Mouse (Mus musculus) bone marrow macrophage, adult 2 months (primary cell): ENCODE results near the gene Tnfsf13b. TPM values are rescaled to one million over a fixed set of nuclear protein-coding genes. Genes with fewer than 3 reads are reported as not detected.

ENCODE experiments used
- H3K27ac ChIP-seq: 2 replicates; pipeline ENCODE4 v1.5.1; 2012; ENCODE audit warnings: low read depth, low read length; ENCODE audit not compliant: insufficient read depth
- H3K4me1 ChIP-seq: 2 replicates; pipeline ENCODE4 v1.6.1; 2012; ENCODE audit warnings: low read length; ENCODE audit not compliant: control insufficient read depth, insufficient read depth
- H3K4me3 ChIP-seq: 2 replicates; pipeline ENCODE4 v1.5.1; 2012; ENCODE audit warnings: mild to moderate bottlenecking, low read length, moderate library complexity; ENCODE audit not compliant: insufficient read depth
- CTCF ChIP-seq: IDR thresholded peaks from 2 replicates; pipeline ENCODE4 v1.5.1; 2012; ENCODE audit warnings: low read depth, mild to moderate bottlenecking, low read length, moderate library complexity
- POLR2A ChIP-seq: IDR thresholded peaks from 2 replicates; pipeline ENCODE4 v1.6.1; 2012; ENCODE audit warnings: mild to moderate bottlenecking, low read depth, low read length, borderline replicate concordance
- polyA plus RNA-seq: library from polyadenylated mRNA; stranded (reverse); fragments of >200 nt; gene quantifications from 2 replicates; pipeline ENCODE4 v1.2.4, GENCODE M21; 2012; ENCODE audit not compliant: missing spikeins, insufficient read depth, insufficient read length

Tnfsf13b gene
- polyA plus RNA-seq, 1 experiment: 5.8 TPM

GRCm38 (mm10) chr8:10031177-10031576, 24.9 kb downstream of the Tnfsf13b start:
- Histone ChIP-seq H3K27ac (peak overlapping the region; percentile 75), H3K4me3 (peak overlapping the region; percentile 26), H3K4me1 (peaks cover 35% of the 10 kb centered on the region)
- no peak for TF ChIP-seq CTCF
- no peak for TF ChIP-seq POLR2A

- no peaks in the 10 kb centered on the region for H3K4me1 ChIP-seq
- TF ChIP-seq POLR2A: no peak
- no peak for TF ChIP-seq CTCF
- no peak overlapping the region for H3K27ac ChIP-seq
- H3K4me3 ChIP-seq: no peak overlapping the region
Measured at GRCm38 (mm10) chr8:10040866-10041265, 34.6 kb downstream of the Tnfsf13b start.

- Histone ChIP-seq H3K4me3 (no peak overlapping the region), H3K27ac (no peak overlapping the region), H3K4me1 (no peaks in the 10 kb centered on the region)
- TF ChIP-seq CTCF (no peak), POLR2A (no peak)
Measured at GRCm38 (mm10) chr8:10043842-10044510, 37.7 kb downstream of the Tnfsf13b start.

GRCm38 (mm10) chr8:10045743-10046142, 39.5 kb downstream of the Tnfsf13b start:
- Histone ChIP-seq H3K4me3 (no peak overlapping the region), H3K27ac (no peak overlapping the region), H3K4me1 (no peaks in the 10 kb centered on the region)
- no peak for TF ChIP-seq POLR2A
- no peak for TF ChIP-seq CTCF

GRCm38 (mm10) chr8:10049162-10049561, 42.9 kb downstream of the Tnfsf13b start:
- Histone ChIP-seq H3K27ac (no peak overlapping the region), H3K4me3 (no peak overlapping the region), H3K4me1 (peaks cover 8% of the 10 kb centered on the region)
- TF ChIP-seq CTCF (no peak), POLR2A (no peak)

GRCm38 (mm10) chr8:10051576-10051975, 45.3 kb downstream of the Tnfsf13b start:
- H3K4me3 ChIP-seq: no peak overlapping the region
- TF ChIP-seq POLR2A (no peak), CTCF (no peak)
- H3K27ac ChIP-seq: no peak overlapping the region
- H3K4me1 ChIP-seq: peaks cover 8% of the 10 kb centered on the region

- Histone ChIP-seq H3K27ac (no peak overlapping the region), H3K4me1 (peaks cover 8% of the 10 kb centered on the region), H3K4me3 (no peak overlapping the region)
- TF ChIP-seq CTCF (no peak), POLR2A (no peak)
Measured at GRCm38 (mm10) chr8:10053571-10053990, 47.3 kb downstream of the Tnfsf13b start.

GRCm38 (mm10) chr8:10061001-10061400, 54.7 kb downstream of the Tnfsf13b start:
- no peak for TF ChIP-seq POLR2A
- no peak for TF ChIP-seq CTCF
- H3K4me1 ChIP-seq: no peaks in the 10 kb centered on the region
- no peak overlapping the region for H3K4me3 ChIP-seq
- H3K27ac ChIP-seq: no peak overlapping the region

- no peak for TF ChIP-seq POLR2A
- no peak for TF ChIP-seq CTCF
- H3K27ac ChIP-seq: no peak overlapping the region
- H3K4me1 ChIP-seq: no peaks in the 10 kb centered on the region
- no peak overlapping the region for H3K4me3 ChIP-seq
Measured at GRCm38 (mm10) chr8:10066906-10067305, 60.6 kb downstream of the Tnfsf13b start.

GRCm38 (mm10) chr8:10067775-10068174, 61.5 kb downstream of the Tnfsf13b start:
- no peak overlapping the region for H3K27ac ChIP-seq
- TF ChIP-seq POLR2A (no peak), CTCF (no peak)
- no peaks in the 10 kb centered on the region for H3K4me1 ChIP-seq
- no peak overlapping the region for H3K4me3 ChIP-seq
